Mouse (Mus musculus) neural tube, embryonic 14.5 days (tissue): Measurements from ENCODE around the gene Dlk2. TPM values are rescaled to one million over a fixed set of nuclear protein-coding genes. Genes with fewer than 3 reads are reported as not detected.

Experiments
- ATAC-seq: fragments of 200-750 bp; cut with Nextera tagmentation; 2 replicates; pipeline ENCODE4 v1.8.0; 2017; ENCODE audit warnings: low read depth, mild to moderate bottlenecking, moderate TSS enrichment, moderate library complexity
- H3K27ac ChIP-seq: fragments of 300-500 bp; sonication (generic); 2 replicates; pipeline ENCODE4 v1.5.1; 2014; ENCODE audit warnings: low read depth, mild to moderate bottlenecking, control low read depth, low read length, moderate library complexity, mixed read lengths
- H3K27me3 ChIP-seq: fragments of 300-500 bp; sonication (generic); 2 replicates; pipeline ENCODE4 v1.6.1; 2014; ENCODE audit warnings: low read length; ENCODE audit not compliant: control insufficient read depth, insufficient read depth
- H3K36me3 ChIP-seq: fragments of 300-500 bp; sonication (generic); 2 replicates; pipeline ENCODE4 v1.6.1; 2014; ENCODE audit warnings: low read length, mixed read lengths; ENCODE audit not compliant: control insufficient read depth, insufficient read depth
- H3K4me1 ChIP-seq: fragments of 300-500 bp; sonication (generic); 2 replicates; pipeline ENCODE4 v1.6.1; 2014; ENCODE audit warnings: low read length; ENCODE audit not compliant: control insufficient read depth, insufficient read depth
- H3K4me2 ChIP-seq: fragments of 300-500 bp; sonication (generic); 2 replicates; pipeline ENCODE4 v1.6.1; 2014; ENCODE audit warnings: mild to moderate bottlenecking, low read depth, low read length, control low read depth
- H3K4me3 ChIP-seq: fragments of 300-500 bp; sonication (generic); 2 replicates; pipeline ENCODE4 v1.5.1; 2014; ENCODE audit warnings: low read depth, low read length, control low read depth, mixed read lengths
- H3K9ac ChIP-seq: fragments of 300-500 bp; sonication (generic); replicated peaks from 2 replicates; pipeline ENCODE4 v1.6.1; 2014; ENCODE audit warnings: low read depth, mild to moderate bottlenecking, control low read depth, low read length, mixed read lengths
- H3K9me3 ChIP-seq: fragments of 300-500 bp; sonication (generic); 2 replicates; pipeline ENCODE4 v1.6.1; 2016; ENCODE audit warnings: low read length; ENCODE audit not compliant: control insufficient read depth
- WGBS: fragments of 180-500 bp; shearing (Covaris S2); extraction: QIAGEN DNeasy Blood & Tissue Kit; methylation state at CpG from one replicate; pipeline ENCODE4 v1.1.7; 2014; 5-methylcytosine and 5-hydroxymethylcytosine counted together
- polyA plus RNA-seq: library from polyadenylated mRNA; unstranded; fragments of >200 nt; fragmentation: Nextera tagmentation; extraction: Ambion mirVana; gene quantifications from 2 replicates; pipeline ENCODE4 v1.2.1, GENCODE M21; 2014

The Dlk2 gene
- polyA plus RNA-seq, 1 experiment from 2014 or later, result 18.8 TPM

- peaks cover 2% of the 10 kb centered on the region; the same call in 1 of the 2 replicates for H3K27me3 ChIP-seq
- no peak overlapping the region for H3K9ac ChIP-seq
- H3K36me3 ChIP-seq, result peaks cover 13% of the 10 kb centered on the region; the same call in 1 of the 2 replicates
Measured at GRCm38 (mm10) chr17:46301892-46302291, 4.7 kb downstream of the Dlk2 start.

GRCm38 (mm10) chr17:46304184-46304583, 7.0 kb downstream of the Dlk2 start:
- Histone ChIP-seq H3K4me3 (no peak overlapping the region), H3K4me1 (no peaks in the 10 kb centered on the region), H3K9me3 (no peaks in the 10 kb centered on the region), H3K27ac (no peak overlapping the region), H3K4me2 (no peak overlapping the region), H3K27me3 (no peaks in the 10 kb centered on the region), H3K36me3 (peaks cover 16% of the 10 kb centered on the region; the same call in 1 of the 2 replicates), H3K9ac (no peak overlapping the region)
- ATAC-seq, result no peak
- WGBS, result 85% methylated on average over 9 of the region's 9 CpGs

More at GRCm38 (mm10) chr17:46301892-46302291, 4.7 kb downstream of the Dlk2 start:
- no peak for ATAC-seq
- Histone ChIP-seq H3K4me3 (no peak overlapping the region), H3K27ac (no peak overlapping the region), H3K4me1 (peaks cover 10% of the 10 kb centered on the region; the same call in 1 of the 2 replicates), H3K4me2 (no peak overlapping the region), H3K9me3 (no peaks in the 10 kb centered on the region)
- 81% methylated on average over 12 of the region's 12 CpGs for WGBS

GRCm38 (mm10) chr17:46306956-46307355, 9.7 kb downstream of the Dlk2 start:
- Histone ChIP-seq H3K36me3 (peaks cover 16% of the 10 kb centered on the region; the same call in 1 of the 2 replicates), H3K4me3 (no peak overlapping the region), H3K27me3 (no peaks in the 10 kb centered on the region), H3K9me3 (no peaks in the 10 kb centered on the region), H3K4me2 (no peak overlapping the region), H3K4me1 (no peaks in the 10 kb centered on the region), H3K9ac (no peak overlapping the region), H3K27ac (no peak overlapping the region)
- no peak for ATAC-seq
- WGBS, result 92% methylated on average over 15 of the region's 15 CpGs

- ATAC-seq, result no peak
- 87% methylated on average over 12 of the region's 12 CpGs for WGBS
Measured at GRCm38 (mm10) chr17:46309835-46310234, 12.6 kb downstream of the Dlk2 start.

GRCm38 (mm10) chr17:46310515-46310914, 13.3 kb downstream of the Dlk2 start:
- Histone ChIP-seq H3K4me3 (no peak overlapping the region), H3K27ac (no peak overlapping the region), H3K27me3 (no peaks in the 10 kb centered on the region), H3K36me3 (0 out of 2 replicates have a peak, but pooled peaks cover 3% of the 10 kb centered on the region), H3K9ac (no peak overlapping the region), H3K9me3 (no peaks in the 10 kb centered on the region), H3K4me1 (no peaks in the 10 kb centered on the region), H3K4me2 (no peak overlapping the region)
- 83% methylated on average over 10 of the region's 10 CpGs for whole genome bisulfite sequencing
- no peak for ATAC-seq

More at GRCm38 (mm10) chr17:46309835-46310234, 12.6 kb downstream of the Dlk2 start:
- no peak overlapping the region for H3K4me2 ChIP-seq
- H3K36me3 ChIP-seq, result peaks cover 10% of the 10 kb centered on the region; the same call in 1 of the 2 replicates
- no peak overlapping the region for H3K27ac ChIP-seq
- no peak overlapping the region for H3K4me3 ChIP-seq
- no peak overlapping the region for H3K9ac ChIP-seq
- no peaks in the 10 kb centered on the region for H3K9me3 ChIP-seq
- no peaks in the 10 kb centered on the region for H3K27me3 ChIP-seq
- H3K4me1 ChIP-seq, result no peaks in the 10 kb centered on the region

- WGBS, result 87% methylated on average over 9 of the region's 9 CpGs
Measured at GRCm38 (mm10) chr17:46313135-46313715, 16.0 kb downstream of the Dlk2 start.

GRCm38 (mm10) chr17:46315813-46316212, 18.6 kb downstream of the Dlk2 start:
- no peaks in the 10 kb centered on the region for H3K9me3 ChIP-seq
- H3K4me2 ChIP-seq, result no peak overlapping the region
- no peak for ATAC-seq
- H3K4me3 ChIP-seq, result no peak overlapping the region
- WGBS, result 91% methylated on average over 10 of the region's 10 CpGs
- no peak overlapping the region for H3K27ac ChIP-seq
- no peaks in the 10 kb centered on the region for H3K36me3 ChIP-seq
- no peaks in the 10 kb centered on the region for H3K4me1 ChIP-seq
- no peak overlapping the region for H3K9ac ChIP-seq
- H3K27me3 ChIP-seq, result no peaks in the 10 kb centered on the region

More at GRCm38 (mm10) chr17:46313135-46313715, 16.0 kb downstream of the Dlk2 start:
- no peak overlapping the region for H3K4me2 ChIP-seq
- H3K4me1 ChIP-seq, result no peaks in the 10 kb centered on the region
- H3K9me3 ChIP-seq, result no peaks in the 10 kb centered on the region
- no peak overlapping the region for H3K27ac ChIP-seq
- H3K36me3 ChIP-seq, result 0 out of 2 replicates have a peak, but pooled peaks cover 3% of the 10 kb centered on the region
- H3K4me3 ChIP-seq, result no peak overlapping the region
- no peaks in the 10 kb centered on the region for H3K27me3 ChIP-seq
- ATAC-seq, result no peak
- no peak overlapping the region for H3K9ac ChIP-seq

- no peaks in the 10 kb centered on the region for H3K27me3 ChIP-seq
- no peaks in the 10 kb centered on the region for H3K4me1 ChIP-seq
- H3K9me3 ChIP-seq, result no peaks in the 10 kb centered on the region
- H3K4me3 ChIP-seq, result no peak overlapping the region
- WGBS, result 76% methylated on average over 6 of the region's 6 CpGs
- ATAC-seq, result no peak
- H3K36me3 ChIP-seq, result peaks cover 5% of the 10 kb centered on the region; the same call in 1 of the 2 replicates
- H3K27ac ChIP-seq, result no peak overlapping the region
- H3K9ac ChIP-seq, result no peak overlapping the region
- no peak overlapping the region for H3K4me2 ChIP-seq
Measured at GRCm38 (mm10) chr17:46320492-46320891, 23.3 kb downstream of the Dlk2 start.

GRCm38 (mm10) chr17:46322046-46322823, 25.0 kb downstream of the Dlk2 start:
- Histone ChIP-seq H3K27me3 (no peaks in the 10 kb centered on the region), H3K4me1 (peaks cover 6% of the 10 kb centered on the region; the same call in 1 of the 2 replicates), H3K9ac (no peak overlapping the region), H3K27ac (no peak overlapping the region), H3K9me3 (no peaks in the 10 kb centered on the region), H3K4me2 (no peak overlapping the region), H3K36me3 (peaks cover 5% of the 10 kb centered on the region; the same call in 1 of the 2 replicates), H3K4me3 (no peak overlapping the region)
- 92% methylated on average over 14 of the region's 14 CpGs for WGBS
- ATAC-seq, result no peak
